Mouse (Mus musculus) adrenal gland, adult 18-20 months (tissue): ENCODE results near the gene Alg9. TPM values are rescaled to one million over a fixed set of nuclear protein-coding genes. Genes with fewer than 3 reads are reported as not detected.

ENCODE experiments used
- DNase-seq, 2 experiments: peaks; one replicate each; pipeline ENCODE4 v3.0.0; 2021 to 2022; ENCODE audit warnings: low spot score in 2 of 2
- total RNA-seq, 2 experiments: library from RNA; stranded (reverse); gene quantifications; 1 replicate in 1 of 2; 2 replicates in 1 of 2; pipeline ENCODE4 v1.2.3; 2021

Gene Alg9
- total RNA-seq, 2 experiments from 2014 or later: 22.2 to 30.1 TPM

GRCm38 (mm10) chr9:50850271-50850670 is 75.5 kb downstream of the Alg9 start:
- DNase-seq: no peak

DNA sequence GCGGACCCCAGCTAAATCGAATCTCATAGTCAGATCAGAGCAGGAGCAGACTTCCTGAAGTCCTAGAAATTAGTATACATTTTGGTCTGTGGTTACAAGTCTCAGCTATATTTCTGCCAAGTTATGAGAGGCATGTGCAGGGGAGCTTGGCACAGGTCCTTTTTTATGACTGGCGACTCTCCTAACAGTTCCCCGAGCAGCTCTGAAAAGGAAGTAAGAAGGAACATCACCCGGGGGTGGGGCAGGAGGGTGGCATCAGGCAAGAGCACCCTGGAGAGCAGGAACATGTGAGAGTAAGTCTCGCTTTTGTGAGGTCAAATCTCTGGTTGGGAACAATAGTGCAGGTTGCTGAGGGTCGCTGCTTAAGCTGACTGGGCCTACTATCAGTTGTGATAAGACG is 75.9 kb downstream of the Alg9 start:
- DNase-seq: no peak

GRCm38 (mm10) chr9:50852634-50853349 is 78.0 kb downstream of the Alg9 start:
- DNase-seq: no peak

DNA sequence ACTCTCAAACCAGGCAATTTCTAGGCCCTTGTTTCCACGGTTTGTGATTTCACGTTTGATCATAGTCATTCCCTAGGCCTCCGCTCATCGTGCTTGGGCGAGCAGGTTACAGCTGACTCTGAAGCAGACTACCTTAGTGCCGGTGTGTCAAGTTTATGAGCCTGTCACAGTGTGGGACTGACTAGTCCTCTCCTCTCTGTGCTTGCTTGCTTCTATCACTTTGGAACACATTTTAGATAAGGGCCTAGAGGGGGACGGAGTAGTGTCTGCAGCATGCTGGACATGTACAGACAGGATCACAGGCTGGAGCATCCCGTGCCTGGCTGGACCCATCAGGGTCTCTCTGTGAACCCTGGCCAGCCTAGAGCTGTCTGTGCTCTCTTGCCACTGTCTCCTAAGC is 79.6 kb downstream of the Alg9 start:
- DNase-seq: no peak

- DNase-seq: no peak
Observed at GRCm38 (mm10) chr9:50855133-50855766, 80.4 kb downstream of the Alg9 start.

GRCm38 (mm10) chr9:50855780-50856179 is 81.0 kb downstream of the Alg9 start:
- no peak for DNase-seq

- DNase-seq: peak; percentile 97 to 98
Observed at GRCm38 (mm10) chr9:50856341-50857081, 81.7 kb downstream of the Alg9 start.

DNA sequence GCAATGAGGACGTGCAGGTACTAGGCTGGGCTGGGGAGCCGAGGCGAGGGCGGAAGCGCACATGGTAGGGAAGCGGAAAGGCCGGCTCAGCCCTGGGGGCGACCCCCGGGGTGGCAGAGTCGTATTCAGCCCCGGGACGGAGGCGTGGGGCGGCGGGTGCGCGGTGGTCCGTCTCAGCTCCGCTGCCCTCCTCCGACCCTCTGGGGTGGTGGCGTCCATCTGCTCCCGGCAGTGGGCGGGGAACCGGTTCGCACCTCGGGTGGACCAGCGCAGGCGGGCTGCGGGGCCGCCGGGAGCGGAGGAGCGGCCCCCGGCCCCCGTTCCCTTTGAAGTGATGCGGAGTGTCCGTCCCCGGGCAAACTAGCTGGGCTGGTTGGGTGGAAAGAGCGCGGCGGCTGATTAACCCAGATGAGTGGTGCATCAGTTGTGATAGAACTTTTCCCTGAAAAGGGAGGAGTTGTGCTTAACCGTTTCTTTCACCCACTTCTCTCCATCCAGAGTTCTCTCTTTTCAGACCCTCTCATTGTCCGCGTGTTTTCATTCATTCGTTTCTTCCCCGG is 82.3 kb downstream of the Alg9 start:
- no peak for DNase-seq

DNA sequence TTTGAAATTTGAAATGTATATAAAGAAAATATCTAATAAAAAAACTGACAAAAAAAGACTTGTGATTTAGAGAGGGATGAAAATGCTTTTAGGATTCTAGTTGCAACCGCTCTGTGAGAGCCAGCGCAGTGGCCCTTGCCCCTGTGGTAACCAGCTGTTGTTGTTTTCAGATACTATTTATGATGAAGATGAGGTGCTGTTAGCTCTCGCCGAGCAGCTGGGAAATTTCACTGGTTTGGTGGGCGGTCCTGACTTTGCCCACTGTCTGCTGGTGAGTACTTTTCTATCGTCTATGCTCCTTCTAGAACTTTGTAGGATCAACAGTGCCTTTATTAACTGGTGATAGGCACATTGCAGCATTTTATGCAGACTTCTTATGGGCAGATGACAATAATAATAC is 83.9 kb downstream of the Alg9 start:
- no peak for DNase-seq

DNA sequence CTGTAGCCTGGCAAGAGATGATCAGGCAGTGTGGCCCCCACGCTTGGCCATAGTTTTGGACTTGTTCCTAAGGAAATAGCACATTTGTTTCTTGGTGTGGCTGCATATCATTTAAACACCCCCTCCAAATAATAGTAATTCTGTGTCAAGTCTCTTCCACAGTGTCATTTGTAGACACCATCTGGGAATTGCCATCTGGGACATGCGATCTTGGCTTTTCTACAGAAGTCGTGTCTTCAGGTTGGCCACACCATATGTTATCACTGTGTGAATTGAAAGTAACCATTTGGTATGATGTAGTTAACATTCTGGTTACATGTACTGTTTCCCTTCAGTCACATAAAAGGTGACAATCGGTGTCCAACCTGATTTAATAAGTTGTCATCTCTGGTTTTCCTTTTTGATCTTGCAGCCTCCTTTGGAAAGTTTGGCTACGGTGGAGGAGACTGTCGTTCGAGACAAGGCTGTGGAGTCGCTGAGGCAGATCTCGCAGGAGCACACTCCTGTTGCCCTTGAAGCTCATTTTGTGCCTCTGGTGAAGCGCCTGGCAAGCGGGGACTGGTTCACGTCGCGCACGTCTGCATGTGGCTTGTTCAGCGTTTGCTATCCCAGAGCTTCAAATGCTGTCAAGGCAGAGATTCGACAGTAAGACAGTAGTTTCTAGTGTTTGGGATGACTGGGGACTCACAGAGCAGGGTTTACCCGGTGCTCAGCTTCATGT is 86.5 kb downstream of the Alg9 start:
- DNase-seq: no peak

DNA sequence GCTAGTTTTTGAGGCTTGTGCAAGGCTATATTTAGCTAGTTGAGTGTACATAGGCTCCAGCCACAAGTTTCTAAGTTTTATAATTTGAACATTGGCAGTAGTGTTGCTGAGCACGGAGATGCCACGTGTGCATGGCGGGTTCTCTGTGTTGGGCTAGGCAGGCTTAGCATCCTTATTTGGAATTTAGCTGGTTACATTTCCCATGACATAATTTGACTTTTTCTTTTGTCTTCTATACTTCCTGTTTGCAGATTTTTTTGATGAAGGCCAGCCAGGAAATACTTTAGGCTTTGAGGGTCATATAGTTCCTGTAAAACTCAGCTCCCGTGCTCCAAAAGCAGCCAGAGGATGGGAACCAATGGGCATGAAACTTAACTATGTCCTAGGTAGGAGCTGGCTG is 89.0 kb downstream of the Alg9 start:
- no peak for DNase-seq

DNA sequence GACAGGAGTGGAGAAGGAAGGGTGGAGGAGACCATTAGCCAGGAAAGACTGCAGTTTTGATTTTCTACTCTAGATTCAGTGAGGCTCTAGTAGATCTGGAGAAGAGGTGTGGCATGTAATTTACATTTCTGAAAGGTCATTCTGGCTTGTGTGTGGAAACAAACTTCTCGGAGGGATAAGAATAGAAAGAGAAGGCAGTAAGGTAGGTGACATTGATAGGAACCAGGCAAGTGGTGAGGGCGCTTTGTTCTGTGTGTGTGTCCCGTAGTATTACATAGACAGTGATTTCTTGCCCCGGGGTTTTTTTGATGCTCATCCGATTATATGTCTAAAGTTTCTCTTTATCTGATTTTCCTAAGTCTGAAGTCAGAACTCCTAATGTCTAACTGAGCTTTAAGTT is 90.1 kb downstream of the Alg9 start:
- DNase-seq: no peak

DNA sequence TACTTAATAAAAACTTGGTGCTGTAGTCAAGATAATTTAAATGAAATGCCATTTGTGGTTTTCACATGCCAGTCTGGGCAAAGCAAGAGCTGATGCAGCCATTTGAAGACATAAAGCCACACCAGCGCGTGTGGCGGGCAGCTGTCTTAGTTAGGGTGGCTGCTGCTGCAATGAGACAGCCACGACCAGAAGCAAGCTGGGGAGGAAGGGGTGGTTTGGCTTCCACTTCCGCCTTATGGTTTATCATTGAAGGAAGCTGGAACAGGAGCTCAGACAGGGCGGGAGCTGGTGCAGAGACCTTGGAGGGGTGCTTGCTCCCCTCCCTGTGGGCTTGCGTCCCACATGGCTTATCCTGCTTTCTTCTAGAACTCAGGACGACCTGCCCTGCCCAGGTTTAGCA is 91.0 kb downstream of the Alg9 start:
- no peak for DNase-seq

- DNase-seq: no peak
Observed at GRCm38 (mm10) chr9:50867015-50867414, 92.2 kb downstream of the Alg9 start.

DNA sequence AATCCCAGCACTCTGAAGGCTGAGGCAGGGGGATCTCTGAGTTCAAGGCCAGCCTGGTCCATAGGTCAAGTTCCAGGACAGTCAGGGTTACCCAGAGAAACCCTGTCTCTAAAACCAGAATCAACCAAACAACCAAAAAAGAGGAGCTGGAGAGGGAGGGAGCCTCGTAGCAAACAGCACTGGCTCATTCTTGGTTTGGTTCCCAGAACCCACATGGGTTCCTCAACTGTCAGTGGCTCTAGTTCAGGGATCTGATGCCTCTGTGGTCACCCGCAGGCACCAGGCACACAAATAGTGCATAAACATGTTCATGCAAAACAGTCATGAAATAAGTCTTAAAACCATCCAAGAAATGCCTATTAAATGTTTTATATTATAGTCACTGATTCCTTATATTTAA is 93.4 kb downstream of the Alg9 start:
- no peak for DNase-seq

- DNase-seq: no peak
Observed at GRCm38 (mm10) chr9:50873210-50873609, 98.4 kb downstream of the Alg9 start.

GRCm38 (mm10) chr9:50874031-50874430 is 99.2 kb downstream of the Alg9 start:
- no peak for DNase-seq

DNA sequence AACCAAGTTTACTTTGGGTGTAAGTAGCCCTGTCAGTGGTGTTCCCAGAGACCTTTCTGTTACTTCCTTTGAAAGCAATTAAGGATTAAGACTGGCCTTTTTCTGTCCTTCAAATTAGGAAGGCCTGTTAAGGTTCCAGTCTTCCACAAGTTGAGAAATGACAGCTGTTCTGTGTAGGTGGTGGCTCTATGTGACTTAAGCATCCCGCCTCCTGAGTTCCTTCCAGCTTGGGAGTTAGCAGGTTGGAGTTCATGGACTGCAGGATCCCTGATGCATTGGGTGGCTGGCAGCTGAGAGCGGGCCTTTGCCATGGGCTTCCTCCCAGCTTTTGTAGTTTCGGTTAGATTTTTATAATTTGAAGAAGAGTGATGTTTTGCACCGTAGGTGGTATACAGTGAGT is 100.7 kb downstream of the Alg9 start:
- no peak for DNase-seq

DNA sequence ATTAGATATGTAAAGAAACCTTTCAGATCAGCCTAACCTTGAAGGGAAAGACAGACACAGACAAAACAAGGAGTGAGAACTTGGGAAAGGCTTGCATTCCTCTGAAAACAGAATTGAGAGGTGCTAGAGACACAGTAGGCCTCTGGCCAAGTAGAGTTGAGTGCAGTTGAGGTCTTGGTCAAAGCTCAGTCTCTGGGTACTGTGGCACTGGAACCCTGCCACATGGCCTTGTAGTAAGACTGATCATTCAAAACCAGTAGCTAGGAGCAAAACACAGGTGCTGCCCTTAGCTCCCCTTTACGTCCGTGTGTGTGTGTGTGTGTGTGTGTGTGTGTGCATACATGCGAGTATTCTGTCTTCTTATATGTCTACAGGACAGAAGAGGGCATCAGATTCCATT is 101.5 kb downstream of the Alg9 start:
- no peak for DNase-seq

DNA sequence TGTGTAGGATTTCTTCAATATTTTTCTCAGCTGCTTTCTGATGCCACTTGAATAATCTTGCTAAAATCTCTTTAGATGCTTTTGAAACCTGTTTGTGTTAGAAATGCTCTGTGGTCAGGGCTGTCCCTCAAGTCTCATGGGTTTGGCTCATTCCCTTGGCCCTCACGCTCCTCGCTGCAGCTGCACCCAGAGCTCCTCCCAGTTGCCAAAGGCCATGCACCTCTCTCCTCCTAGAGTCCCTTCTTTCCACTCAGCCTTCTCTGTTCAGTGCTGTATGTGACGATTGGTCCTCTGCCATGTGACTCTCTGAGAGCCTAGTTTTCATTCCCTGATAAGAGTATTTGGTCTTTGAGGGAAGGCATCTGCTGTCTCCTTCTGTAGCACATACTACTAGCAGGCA is 102.6 kb downstream of the Alg9 start:
- DNase-seq: no peak

GRCm38 (mm10) chr9:50882183-50882582 is 107.4 kb downstream of the Alg9 start:
- DNase-seq: no peak
